Mouse (Mus musculus): ENCODE results near the gene Gtf2ird1. TPM values are rescaled to one million over a fixed set of nuclear protein-coding genes. Genes with fewer than 3 reads are reported as not detected.

The Gtf2ird1 gene
- polyA plus RNA-seq, 1 experiment from 2014 or later = 95.9 TPM

GRCm38 (mm10) chr5:134312691-134313450, 143.6 kb downstream of the Gtf2ird1 start:
- 0 out of 2 replicates have a peak, but pooled peaks cover 4% of the 10 kb centered on the region for H3K9me3 ChIP-seq (replicated peaks)
- 4% methylated on average over 19 of the region's 19 CpGs for WGBS
- peak overlapping the region; percentile 100 for H3K27ac ChIP-seq
- peaks cover 32% of the 10 kb centered on the region for H3K36me3 ChIP-seq
- H3K9ac ChIP-seq = peak overlapping the region; percentile 99
- H3K4me2 ChIP-seq (replicated peaks) = peak overlapping the region; percentile 80
- peaks cover 37% of the 10 kb centered on the region for H3K4me1 ChIP-seq
- no peak for ATAC-seq (ENCODE audit: low FRiP score)
- H3K4me3 ChIP-seq = peak overlapping the region; percentile 84
- no peaks in the 10 kb centered on the region for H3K27me3 ChIP-seq

DNA sequence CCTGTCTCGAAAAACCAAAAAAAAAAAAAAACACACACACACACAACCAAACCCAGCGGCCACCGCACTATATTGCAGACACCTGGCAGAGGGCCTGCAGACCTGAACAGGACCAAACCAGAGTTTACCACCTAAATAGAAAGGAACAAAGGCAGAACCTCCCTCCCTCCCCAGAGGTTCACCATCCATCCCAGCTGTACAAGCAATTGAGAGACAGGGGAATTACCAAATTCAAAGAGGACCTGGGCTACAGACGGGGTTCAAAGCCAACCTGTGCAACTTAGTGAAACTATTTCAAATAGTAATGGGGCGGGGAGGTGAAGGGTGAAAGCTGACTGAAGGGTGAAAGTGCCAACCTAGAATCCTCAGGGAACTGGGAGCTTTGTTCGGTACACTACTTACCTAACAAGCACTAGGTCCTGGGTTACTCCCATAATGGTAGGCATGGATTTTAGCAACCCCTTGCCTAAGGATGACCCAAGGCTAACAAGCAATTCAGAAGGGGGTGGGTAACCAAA, 144.6 kb downstream of the Gtf2ird1 start:
- no peak overlapping the region; the same call in 1 of the 2 replicates for H3K27ac ChIP-seq
- H3K4me1 ChIP-seq = peaks cover 37% of the 10 kb centered on the region
- WGBS = 76% methylated on average over 6 of the region's 6 CpGs
- H3K36me3 ChIP-seq = peaks cover 41% of the 10 kb centered on the region
- peak overlapping the region; percentile 84 for H3K4me3 ChIP-seq
- H3K4me2 ChIP-seq (replicated peaks) = peak overlapping the region; percentile 80
- no peaks in the 10 kb centered on the region for H3K27me3 ChIP-seq
- 0 out of 2 replicates have a peak, but pooled peaks cover 4% of the 10 kb centered on the region for H3K9me3 ChIP-seq (replicated peaks)
- ATAC-seq (ENCODE audit: low FRiP score) = no peak
- H3K9ac ChIP-seq = peak overlapping the region; percentile 45

- H3K4me3 ChIP-seq = no peak overlapping the region
- peaks cover 52% of the 10 kb centered on the region for H3K36me3 ChIP-seq
- H3K4me2 ChIP-seq (replicated peaks) = no peak overlapping the region
- no peaks in the 10 kb centered on the region for H3K27me3 ChIP-seq
- 0 out of 2 replicates have a peak, but pooled peaks cover 4% of the 10 kb centered on the region for H3K9me3 ChIP-seq (replicated peaks)
- 98% methylated on average over 9 of the region's 9 CpGs for WGBS
- peaks cover 23% of the 10 kb centered on the region for H3K4me1 ChIP-seq
- no peak overlapping the region for H3K9ac ChIP-seq
- H3K27ac ChIP-seq = no peak overlapping the region
- ATAC-seq (ENCODE audit: low FRiP score) = no peak
These were observed 146.3 kb downstream of the Gtf2ird1 start for GRCm38 (mm10) chr5:134310201-134310600.

DNA sequence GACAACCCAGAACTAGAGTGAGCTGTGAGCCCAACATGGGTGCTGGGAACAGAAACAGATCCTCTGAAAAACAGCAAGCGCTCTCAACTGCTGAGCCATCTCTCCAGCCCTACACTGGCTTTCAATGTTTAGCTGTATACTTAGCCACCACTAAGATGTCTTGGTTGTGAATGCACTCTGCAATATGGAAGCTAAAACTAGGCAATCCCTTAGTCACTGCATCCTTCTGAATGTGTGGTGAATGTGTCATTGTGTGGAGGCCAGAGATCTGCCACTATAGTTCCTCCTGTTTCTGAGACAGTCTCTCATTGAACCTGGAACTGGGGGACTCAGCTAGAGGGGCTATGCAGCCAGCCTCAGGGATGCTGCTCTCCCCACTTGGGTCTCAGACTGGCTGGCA, 147.2 kb downstream of the Gtf2ird1 start:
- Histone ChIP-seq H3K27ac (no peak overlapping the region), H3K27me3 (no peaks in the 10 kb centered on the region), H3K4me3 (no peak overlapping the region), H3K4me2 (replicated peaks) (no peak overlapping the region), H3K9me3 (replicated peaks) (0 out of 2 replicates have a peak, but pooled peaks cover 4% of the 10 kb centered on the region), H3K9ac (no peak overlapping the region), H3K36me3 (peaks cover 57% of the 10 kb centered on the region), H3K4me1 (peaks cover 27% of the 10 kb centered on the region)
- 100% methylated on average over 1 of the region's 1 CpGs for WGBS
- no peak for ATAC-seq (ENCODE audit: low FRiP score)

Small RNAs within 50 kb of the gene (microRNA-seq; reads per million reads assigned to microRNA genes)
- gene Gm26340 (not detected), gene Mir3965 (not detected)

Other genes starting within 250 kb of the Gtf2ird1 start
- gene Ncf1, start 227.1 kb downstream of the Gtf2ird1 start, polyA plus RNA-seq (2016; fragmentation: Nextera tagmentation; extraction: Ambion mirVana) = 3.6 and 4.6 TPM in 2 replicates
- 242 and 254 TPM in 2 replicates for gene Gtf2i, start 142.0 kb downstream of the Gtf2ird1 start, polyA plus RNA-seq (2016; fragmentation: Nextera tagmentation; extraction: Ambion mirVana)
- gene Clip2, start 95.7 kb upstream of the Gtf2ird1 start, polyA plus RNA-seq (2016; fragmentation: Nextera tagmentation; extraction: Ambion mirVana) = 12.6 and 13.0 TPM in 2 replicates
- gene Syna, start 103.5 kb upstream of the Gtf2ird1 start, polyA plus RNA-seq (2016; fragmentation: Nextera tagmentation; extraction: Ambion mirVana) = 0.18 and 0.23 TPM in 2 replicates
- 226 and 228 TPM in 2 replicates for gene Rfc2, start 124.7 kb upstream of the Gtf2ird1 start, polyA plus RNA-seq (2016; fragmentation: Nextera tagmentation; extraction: Ambion mirVana)
- 3.4 and 5.2 TPM in 2 replicates for gene Lat2, start 158.3 kb upstream of the Gtf2ird1 start, polyA plus RNA-seq (2016; fragmentation: Nextera tagmentation; extraction: Ambion mirVana)
- 397 and 418 TPM in 2 replicates for gene Eif4h, start 182.8 kb upstream of the Gtf2ird1 start, polyA plus RNA-seq (2016; fragmentation: Nextera tagmentation; extraction: Ambion mirVana)
- 19.5 and 20.9 TPM in 2 replicates for gene Limk1, start 231.9 kb upstream of the Gtf2ird1 start, polyA plus RNA-seq (2016; fragmentation: Nextera tagmentation; extraction: Ambion mirVana)